Mouse (Mus musculus): ENCODE results near the gene Tesk1.
"Not testable (repeated sequence)": the region's sequence is repeated elsewhere in the genome, so short reads cannot be mapped to it uniquely, and the experiment has no call there.

Gene Tesk1

GRCm38 (mm10) chr4:43456470-43456869 lies 14.7 kb downstream of the Tesk1 start:
- no peak for DNase-seq

DNA sequence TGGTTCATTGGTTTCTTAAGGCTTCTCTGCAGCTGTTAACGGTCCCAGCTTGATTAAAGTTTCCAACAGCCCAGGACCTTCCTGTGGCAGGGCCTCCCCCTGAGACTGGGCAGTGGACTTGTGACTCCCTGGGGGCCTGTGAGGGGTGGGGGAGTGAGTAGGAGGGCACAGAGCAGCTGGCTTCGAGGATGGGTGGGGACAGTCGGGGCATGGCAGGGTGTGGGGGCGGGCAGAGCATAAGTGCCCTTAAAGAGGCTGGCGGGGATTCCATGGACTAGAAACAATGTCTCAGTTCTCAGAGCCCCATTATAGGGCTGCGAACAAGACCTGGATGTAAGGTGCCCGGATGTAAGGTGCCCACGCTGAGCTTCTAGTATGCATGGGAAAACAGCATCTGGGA lies 15.4 kb downstream of the Tesk1 start:
- no peak for DNase-seq

- DNase-seq = no peak
Observed at GRCm38 (mm10) chr4:43463102-43463501, 21.4 kb downstream of the Tesk1 start.

DNA sequence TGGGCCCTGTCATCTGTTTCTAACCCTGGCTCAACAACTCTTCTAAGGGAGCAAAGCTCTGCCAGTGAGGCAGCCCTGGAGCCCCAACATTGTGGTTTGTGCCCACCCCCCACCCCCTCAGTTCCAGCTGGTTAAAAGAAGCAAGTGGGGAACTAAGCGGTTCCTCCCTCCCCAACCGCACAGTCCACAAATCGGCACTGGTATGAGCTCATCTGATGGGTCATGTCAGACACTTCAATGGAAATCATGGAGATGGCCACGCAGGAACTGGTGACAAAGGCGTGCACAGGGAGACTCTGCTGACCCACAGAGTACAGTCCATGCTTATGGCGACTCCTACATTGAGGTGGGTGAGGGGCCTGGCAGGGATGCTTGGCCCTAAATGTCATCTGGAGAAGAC lies 24.2 kb downstream of the Tesk1 start:
- no peak for DNase-seq

GRCm38 (mm10) chr4:43466872-43467271 lies 25.1 kb downstream of the Tesk1 start:
- no peak for DNase-seq

GRCm38 (mm10) chr4:43470301-43470700 lies 28.6 kb downstream of the Tesk1 start:
- DNase-seq = no peak

- no peak for DNase-seq
Observed at GRCm38 (mm10) chr4:43473636-43474035, 31.9 kb downstream of the Tesk1 start.

DNA sequence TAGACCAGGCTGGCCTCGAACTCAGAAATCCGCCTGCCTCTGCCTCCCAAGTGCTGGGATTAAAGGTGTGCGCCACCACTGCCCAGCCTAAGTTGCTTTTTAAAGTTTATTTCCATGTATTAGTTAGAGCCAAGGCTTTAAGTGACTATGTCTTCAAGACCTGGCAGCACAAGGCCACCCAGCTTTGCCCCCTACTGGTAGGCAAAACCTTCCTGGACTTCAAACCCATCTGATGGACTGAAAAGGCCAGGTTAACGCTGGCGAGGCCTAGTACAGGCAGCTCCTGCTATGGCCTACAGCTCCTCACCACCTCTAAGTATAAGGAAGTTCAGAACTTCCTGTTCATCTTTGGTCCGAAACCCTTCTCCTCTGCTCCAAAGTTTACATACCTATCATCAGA lies 34.9 kb downstream of the Tesk1 start:
- no peak for DNase-seq

DNA sequence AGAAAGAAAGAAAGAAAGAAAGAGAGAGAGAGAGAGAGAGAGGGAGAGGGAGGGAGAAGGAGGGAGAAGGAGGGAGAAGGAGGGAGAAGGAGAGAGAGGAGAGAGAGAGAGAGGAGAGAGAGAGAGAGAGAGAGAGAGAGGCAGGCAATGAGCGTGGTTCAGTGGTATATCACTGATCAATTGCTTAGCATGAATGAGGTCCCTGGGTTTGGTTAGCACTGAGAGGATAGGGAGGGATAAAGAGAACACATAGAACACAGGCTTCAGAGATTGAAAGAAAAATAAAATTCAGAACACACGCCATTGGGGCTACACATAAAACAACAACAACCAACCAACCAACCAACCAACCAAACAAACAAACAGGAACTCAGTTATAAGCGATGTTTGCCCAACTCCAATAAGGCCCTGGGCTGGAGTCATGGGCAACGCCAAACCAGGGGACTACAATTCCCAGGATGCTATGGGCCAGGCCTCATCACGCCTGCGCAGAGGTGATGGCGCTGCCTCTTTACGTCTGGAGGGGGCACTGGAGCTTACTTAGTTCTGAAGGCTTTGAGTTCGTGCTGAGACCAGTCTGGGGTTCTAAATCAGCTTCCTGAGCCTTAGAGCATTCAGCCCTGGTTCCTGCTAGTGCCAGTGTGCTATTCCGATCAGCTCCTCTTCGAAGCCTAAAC lies 36.3 kb downstream of the Tesk1 start:
- DNase-seq = peak; percentile 89

DNA sequence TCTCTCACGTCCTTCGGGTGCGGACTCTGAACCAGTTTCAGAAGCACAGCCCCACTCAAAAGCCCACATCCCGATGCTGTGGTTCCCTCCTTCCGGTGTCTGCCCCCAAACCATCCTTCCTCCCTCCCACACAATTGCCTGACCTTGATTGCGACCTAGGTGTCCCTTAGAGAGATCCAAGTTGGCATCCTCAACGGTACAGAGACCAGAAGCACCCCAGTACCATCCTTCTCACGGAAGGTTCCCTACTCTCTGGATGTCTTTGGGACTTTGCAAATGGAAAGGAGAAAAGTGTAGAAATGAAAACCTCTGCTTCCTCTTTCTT lies 36.8 kb downstream of the Tesk1 start:
- DNase-seq = no peak

DNA sequence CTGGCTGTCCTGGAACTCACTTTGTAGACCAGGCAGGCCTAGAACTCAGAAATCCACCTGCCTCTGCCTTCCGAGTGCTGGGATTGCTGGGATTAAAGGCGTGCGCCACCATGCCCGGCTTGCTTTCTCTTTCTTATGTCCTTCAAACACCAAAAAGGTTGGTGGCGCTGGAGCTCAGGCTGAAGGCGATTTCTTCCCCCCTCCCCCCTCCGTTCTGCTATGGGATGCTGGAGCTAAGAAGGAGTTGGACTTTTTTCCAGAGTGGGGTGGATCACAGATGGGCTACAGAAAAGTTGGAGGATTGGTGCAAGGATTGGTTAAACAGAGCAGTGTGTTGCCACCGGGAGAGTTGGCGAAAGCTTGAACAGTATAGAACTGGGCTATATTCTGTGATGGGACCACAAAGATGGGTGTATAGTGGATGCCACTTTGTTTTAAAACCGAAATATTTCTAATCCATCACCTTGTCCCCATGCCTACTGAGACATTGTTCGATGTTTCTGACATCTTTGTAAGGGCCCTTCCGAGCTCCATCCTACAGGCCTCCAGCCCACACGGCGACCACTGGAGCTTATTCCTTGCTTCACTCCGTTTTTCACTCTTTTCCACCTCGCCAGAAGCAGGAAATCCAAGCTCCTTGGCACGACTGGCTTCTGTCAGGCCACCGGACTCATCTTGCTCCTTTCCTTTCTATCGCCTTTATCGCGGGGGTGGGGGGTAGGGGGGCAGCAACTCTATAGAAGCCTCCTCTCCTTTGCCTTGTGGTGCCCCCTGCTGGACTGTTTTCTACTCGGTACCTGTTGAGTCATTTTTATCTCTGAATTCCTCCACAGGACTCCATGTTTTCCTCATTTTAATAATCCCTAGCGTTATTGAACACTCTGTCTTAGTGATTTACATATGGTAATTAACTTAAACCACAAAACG lies 37.4 kb downstream of the Tesk1 start:
- DNase-seq = peak; percentile 89

DNA sequence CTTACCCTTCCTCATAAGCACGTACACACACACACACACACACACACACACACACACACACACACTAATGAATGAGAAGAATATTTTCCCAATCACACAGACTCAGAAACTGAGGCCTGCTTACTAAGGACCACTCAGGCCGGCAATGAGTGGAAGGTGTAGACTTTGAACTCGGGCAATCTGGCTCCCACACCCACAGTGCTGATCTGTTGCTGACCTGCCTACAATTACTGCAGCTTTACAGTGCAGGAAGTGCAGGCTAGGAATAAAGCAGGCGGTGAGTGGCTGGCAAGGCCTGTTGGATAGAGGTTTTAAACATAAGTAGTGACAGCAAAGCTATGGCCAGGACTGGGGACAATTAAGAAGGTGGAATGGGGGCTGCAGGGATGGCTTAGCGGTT lies 39.2 kb downstream of the Tesk1 start:
- DNase-seq = no peak

DNA sequence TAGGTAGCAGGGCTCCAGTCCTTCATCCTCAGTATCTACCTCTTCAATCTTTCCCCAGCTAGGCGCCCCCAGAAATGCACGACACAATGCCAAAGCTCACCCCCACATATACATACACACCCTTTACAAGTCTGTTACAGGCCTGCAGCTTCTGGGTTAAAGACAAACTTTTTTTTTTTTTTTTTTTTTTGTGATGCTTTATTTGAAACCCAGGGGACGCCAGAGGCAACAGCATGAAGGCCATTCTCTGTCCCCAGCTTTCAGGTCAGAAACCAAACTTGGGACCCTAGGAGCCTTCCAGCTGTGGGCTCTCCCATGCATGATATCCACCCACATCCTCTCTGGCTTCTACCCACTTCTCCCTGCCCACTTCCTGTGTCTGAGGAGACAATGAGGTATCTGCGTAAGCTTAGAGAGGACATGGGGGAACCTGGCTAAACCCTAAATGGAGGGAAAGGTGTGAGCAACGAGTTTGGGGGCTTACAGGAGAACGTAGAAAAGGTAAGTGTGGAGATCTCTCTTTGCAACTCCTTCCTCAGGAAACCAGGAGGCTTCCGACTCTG lies 40.2 kb downstream of the Tesk1 start:
- no peak for DNase-seq

GRCm38 (mm10) chr4:43482591-43482990 lies 40.9 kb downstream of the Tesk1 start:
- no peak for DNase-seq

DNA sequence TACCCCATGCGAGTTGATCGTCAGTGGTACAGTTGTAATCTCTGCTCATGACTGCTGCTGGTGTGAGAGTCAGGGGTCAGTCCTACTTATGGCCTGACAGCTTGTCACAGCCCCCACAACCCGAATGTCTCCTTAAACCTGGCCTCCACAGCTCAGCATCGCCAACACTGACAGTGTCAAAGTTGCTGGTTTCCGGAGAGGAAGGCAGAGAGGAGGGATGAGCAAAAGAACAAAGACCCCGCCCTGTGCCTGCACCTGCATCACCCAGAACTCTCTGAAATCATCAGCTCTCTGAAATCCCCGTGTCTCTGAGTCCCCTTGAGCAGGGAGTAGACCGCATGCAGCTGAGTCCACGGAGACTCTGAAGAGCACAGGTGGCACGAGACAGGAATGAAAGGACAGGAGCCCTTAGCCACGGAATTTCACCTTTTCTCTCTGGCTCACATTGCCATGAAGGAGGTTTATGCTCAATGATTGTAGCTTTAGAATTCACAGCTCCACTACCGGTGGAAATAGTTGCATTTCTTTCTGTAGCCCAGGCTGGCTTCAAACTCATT lies 41.9 kb downstream of the Tesk1 start, which contains the start of gene Sit1:
Gene Sit1 (minus strand): TSS at position 200 of the 557 bp plus-strand sequence.
- DNase-seq = no peak

DNA sequence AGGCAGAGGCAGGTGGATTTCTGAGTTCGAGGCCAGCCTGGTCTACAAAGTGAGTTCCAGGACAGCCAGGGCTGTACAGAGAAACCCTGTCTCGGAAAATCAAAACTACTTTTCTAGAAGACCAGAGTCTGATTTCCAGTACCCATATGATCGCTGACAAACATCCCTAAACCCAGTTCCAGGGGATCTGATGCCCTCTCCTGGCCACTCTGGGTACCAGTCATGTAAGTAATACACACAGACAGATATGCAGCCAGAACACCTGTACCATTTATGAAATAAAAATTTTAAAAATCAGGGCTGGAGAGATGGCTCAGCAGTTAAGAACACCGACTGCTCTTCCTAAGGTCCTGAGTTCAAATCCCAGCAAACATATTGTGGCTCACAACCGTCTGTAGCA lies 43.9 kb downstream of the Tesk1 start:
- DNase-seq = not testable (repeated sequence)

- DNase-seq = no peak
Observed at GRCm38 (mm10) chr4:43489611-43490010, 47.9 kb downstream of the Tesk1 start.

GRCm38 (mm10) chr4:43490801-43491200 lies 49.1 kb downstream of the Tesk1 start:
- peak; percentile 58 for DNase-seq

- DNase-seq = no peak
Observed at GRCm38 (mm10) chr4:43492101-43492820, 50.5 kb downstream of the Tesk1 start.

DNA sequence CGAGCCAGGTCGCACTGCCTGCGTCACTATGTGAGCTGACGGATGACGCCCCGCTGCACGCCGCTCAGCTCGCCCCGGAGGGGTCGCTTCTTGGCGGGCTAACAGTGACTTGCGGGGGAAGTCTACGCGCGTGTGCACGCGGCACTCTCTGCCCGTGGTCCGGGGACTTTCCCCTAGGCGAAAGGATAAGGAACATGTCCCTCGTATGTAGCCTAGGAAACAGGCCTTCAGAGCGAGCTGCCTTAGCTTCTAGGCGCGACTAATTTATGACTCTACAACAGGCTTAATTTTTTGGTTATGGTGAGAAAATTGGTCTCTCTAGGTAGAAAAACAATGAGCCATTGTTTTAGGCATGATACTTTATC lies 51.1 kb downstream of the Tesk1 start, which contains the start of gene Ccdc107:
Gene Ccdc107 (plus strand): TSS at position 80 of the 365 bp plus-strand sequence.
- DNase-seq = peak; percentile 90

DNA sequence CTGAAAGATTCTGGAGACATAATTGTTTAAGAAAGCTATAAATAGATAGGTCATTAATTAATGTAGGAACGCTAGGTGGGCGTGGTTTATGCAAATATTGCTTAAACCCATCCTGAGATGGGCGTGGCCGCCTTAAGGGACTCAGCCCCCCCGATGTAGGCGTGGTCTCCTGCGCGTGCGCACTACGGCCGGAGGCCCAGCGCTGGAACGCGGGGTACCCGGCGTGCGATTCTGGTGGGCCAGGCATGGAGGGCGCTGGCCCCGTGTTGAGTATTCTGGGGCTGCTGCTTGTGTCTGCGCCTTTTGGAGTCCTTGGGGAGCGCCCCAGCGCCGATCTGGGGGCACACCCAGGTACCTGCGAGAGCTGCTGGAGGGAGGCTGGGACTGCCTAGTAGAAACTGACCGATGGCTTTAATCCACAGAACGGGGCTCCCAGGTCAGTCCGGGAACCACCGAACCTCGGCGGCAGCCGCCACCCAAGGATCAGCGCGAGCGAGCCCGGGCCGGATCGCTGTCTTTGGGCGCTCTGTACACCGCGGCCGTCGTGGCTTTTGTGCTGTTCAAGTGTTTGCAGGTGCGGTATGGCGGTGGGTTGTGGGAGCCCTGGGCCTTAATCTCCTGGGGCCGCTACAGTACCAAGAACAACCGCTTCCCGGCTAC lies 51.6 kb downstream of the Tesk1 start:
- peak; percentile 98 for DNase-seq

- no peak for DNase-seq
Observed at GRCm38 (mm10) chr4:43493846-43494240, 52.1 kb downstream of the Tesk1 start.

Measured in lung, postnatal 14 days (tissue).